Mouse (Mus musculus) induced T-regulatory cell, adult 2 months (primary cell): ENCODE data around the gene 4921511M17Rik.
"Not testable (repeated sequence)": the region's sequence is repeated elsewhere in the genome, so short reads cannot be mapped to it uniquely, and the experiment has no call there.

Experiments used
- DNase-seq: peaks from one replicate; pipeline ENCODE4 v3.0.0-alpha.2; 2012; ENCODE audit warnings: low read depth

Gene 4921511M17Rik

DNA sequence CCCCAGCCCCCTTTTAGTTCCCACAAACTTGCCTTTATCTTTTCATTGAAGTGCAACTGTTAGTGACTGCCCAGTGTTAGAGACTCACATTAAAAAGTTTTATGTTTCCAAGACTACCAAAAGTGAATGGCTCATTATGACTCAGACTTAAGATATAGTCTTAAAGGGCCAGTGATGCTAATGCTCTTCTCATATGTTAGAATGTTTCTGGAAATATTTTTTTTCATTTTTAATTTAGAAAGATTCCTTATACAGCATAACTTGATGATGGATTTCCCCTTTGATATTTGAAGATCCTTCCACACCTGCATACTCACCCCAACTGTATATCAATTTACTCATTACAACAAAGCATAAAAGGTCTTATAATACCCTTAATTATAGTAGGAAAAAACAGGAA, at the start of gene 4921511M17Rik:
4921511M17Rik (minus strand) TSS at position 101 of the 400 bp plus-strand sequence.
- not testable (repeated sequence) for DNase-seq

DNA sequence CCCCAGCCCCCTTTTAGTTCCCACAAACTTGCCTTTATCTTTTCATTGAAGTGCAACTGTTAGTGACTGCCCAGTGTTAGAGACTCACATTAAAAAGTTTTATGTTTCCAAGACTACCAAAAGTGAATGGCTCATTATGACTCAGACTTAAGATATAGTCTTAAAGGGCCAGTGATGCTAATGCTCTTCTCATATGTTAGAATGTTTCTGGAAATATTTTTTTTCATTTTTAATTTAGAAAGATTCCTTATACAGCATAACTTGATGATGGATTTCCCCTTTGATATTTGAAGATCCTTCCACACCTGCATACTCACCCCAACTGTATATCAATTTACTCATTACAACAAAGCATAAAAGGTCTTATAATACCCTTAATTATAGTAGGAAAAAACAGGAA, 21.3 kb upstream of the 4921511M17Rik start, which contains the start of gene Gm10057:
Gm10057 (minus strand) TSS at position 101 of the 400 bp plus-strand sequence.
- DNase-seq = not testable (repeated sequence)

DNA sequence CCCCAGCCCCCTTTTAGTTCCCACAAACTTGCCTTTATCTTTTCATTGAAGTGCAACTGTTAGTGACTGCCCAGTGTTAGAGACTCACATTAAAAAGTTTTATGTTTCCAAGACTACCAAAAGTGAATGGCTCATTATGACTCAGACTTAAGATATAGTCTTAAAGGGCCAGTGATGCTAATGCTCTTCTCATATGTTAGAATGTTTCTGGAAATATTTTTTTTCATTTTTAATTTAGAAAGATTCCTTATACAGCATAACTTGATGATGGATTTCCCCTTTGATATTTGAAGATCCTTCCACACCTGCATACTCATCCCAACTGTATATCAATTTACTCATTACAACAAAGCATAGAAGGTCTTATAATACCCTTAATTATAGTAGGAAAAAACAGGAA, 21.1 kb downstream of the 4921511M17Rik start, which contains the start of gene Samt1:
Samt1 (minus strand) TSS at position 101 of the 400 bp plus-strand sequence.
- DNase-seq = not testable (repeated sequence)

DNA sequence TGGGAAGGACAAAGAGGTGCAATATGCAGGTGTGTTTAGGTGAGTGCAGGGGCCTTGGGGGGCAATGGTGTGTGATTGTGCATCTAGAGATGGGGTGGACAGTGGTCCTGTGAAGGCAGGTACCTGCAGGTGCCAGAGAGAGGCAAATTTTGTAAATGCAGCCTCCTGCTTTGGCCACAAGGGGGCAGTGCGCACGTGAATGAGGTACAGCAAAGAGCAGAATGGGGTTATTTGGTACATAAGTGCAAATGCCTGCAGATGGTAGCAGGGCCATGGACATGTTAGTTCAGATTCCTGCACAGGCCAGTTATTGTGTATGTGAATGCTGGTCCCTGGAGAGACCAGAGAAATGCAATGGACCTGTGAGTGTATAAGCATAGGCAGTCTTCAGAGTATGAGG, 56.7 kb downstream of the 4921511M17Rik start:
- not testable (repeated sequence) for DNase-seq

DNA sequence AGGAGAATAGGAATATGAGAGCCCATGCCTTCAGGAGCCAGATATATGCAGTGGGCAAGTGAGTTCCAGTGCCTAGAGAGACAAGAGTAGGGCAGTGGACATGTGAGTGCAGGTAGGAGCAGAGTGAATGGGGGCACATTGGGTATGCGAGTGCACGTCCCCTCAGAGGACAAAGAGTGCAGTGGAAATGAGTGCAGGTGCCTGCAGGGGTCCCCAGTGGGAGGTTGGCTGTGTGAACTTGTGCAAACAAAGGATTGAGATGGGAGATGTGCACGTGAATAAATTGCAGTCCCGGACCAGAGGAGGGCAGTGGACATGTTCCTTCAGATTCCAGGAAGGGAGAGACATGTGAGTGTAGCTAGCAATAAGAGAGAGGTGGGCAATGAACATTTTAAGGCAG, 57.2 kb downstream of the 4921511M17Rik start:
- DNase-seq = not testable (repeated sequence)

DNA sequence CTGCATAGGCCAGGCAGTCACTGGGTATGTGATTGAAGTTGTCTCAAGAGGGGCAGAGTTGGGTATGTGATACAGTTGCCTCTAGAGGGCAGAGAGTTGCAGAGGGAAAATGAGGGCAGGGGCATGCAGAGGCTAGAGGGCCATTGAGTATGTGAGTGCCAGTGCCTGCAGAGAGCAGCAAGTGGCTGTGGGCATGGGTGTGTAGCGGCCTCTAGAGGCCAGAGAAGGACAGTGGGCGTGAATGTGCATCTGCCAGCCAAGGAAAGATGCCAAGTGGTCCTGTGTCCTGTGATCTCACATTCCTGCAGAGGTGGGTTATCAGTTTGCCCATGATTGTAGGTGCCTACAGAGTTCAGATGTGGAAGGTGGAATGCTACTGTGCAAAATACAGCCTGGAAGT, 59.2 kb downstream of the 4921511M17Rik start:
- DNase-seq = peak; percentile 5
